Mouse (Mus musculus): ENCODE data around the gene Snrk. TPM values are rescaled to one million over a fixed set of nuclear protein-coding genes. Genes with fewer than 3 reads are reported as not detected.

Gene Snrk
- polyA plus RNA-seq (2016; fragmentation: Nextera tagmentation; extraction: Ambion mirVana): 51.1 and 57.3 TPM in 2 replicates

GRCm38 (mm10) chr9:122117112-122117616 is at the start of gene Snrk:
Gene Snrk (plus strand): TSS chr9:122117266.
- peak; percentile 94 for ATAC-seq (ENCODE audit: insufficient number of reproducible peaks, insufficient read depth, low FRiP score, low TSS enrichment, low read depth)
- Histone ChIP-seq H3K9me3 (no peaks in the 10 kb centered on the region), H3K4me2 (peak within 1 kb of the TSS; percentile 75), H3K4me3 (replicated peaks) (peak within 1 kb of the TSS; percentile 89), H3K36me3 (no peaks in the 10 kb centered on the region), H3K4me1 (replicated peaks) (peaks cover 4% of the 10 kb centered on the region), H3K9ac (replicated peaks) (peak within 1 kb of the TSS; percentile 96), H3K27me3 (no peaks in the 10 kb centered on the region), H3K27ac (peak within 1 kb of the TSS; percentile 91)
- WGBS: under 1% methylated on average over 64 of the region's 67 CpGs

DNA sequence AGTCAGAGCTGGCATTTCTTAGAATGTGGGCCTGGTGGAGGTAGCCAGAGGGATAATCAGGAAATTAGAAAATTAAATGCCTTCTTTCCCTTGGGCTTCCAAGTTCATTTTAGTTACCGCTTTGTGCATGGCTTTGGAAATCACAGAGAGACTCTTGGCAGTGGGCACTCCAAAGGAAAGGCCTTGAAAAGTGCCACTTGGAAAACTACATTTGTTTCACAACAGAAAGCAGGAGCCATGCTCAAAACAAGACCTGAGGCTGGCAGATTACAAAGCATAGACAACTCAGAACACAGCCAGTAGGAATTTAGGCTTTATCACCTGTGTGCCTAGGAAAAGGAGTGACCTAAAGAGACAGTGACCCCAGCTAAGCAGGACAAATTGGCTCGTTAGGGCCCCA is 49.4 kb upstream of the Snrk start:
- no peak overlapping the region for H3K27ac ChIP-seq
- 59% methylated on average over 2 of the region's 2 CpGs for WGBS

GRCm38 (mm10) chr9:122069560-122070174 is 47.4 kb upstream of the Snrk start:
- Histone ChIP-seq H3K9ac (replicated peaks) (no peak overlapping the region), H3K27me3 (no peaks in the 10 kb centered on the region), H3K4me1 (replicated peaks) (no peaks in the 10 kb centered on the region), H3K27ac (no peak overlapping the region), H3K4me2 (no peak overlapping the region), H3K4me3 (replicated peaks) (no peak overlapping the region), H3K9me3 (no peaks in the 10 kb centered on the region), H3K36me3 (no peaks in the 10 kb centered on the region)
- no peak for ATAC-seq (ENCODE audit: insufficient number of reproducible peaks, insufficient read depth, low FRiP score, low TSS enrichment, low read depth)
- 75% methylated on average over 11 of the region's 11 CpGs for WGBS

More for the DNA sequence above, 49.4 kb upstream of the Snrk start:
- Histone ChIP-seq H3K9me3 (no peaks in the 10 kb centered on the region), H3K27me3 (no peaks in the 10 kb centered on the region), H3K4me2 (no peak overlapping the region), H3K36me3 (no peaks in the 10 kb centered on the region), H3K4me3 (replicated peaks) (no peak overlapping the region), H3K4me1 (replicated peaks) (no peaks in the 10 kb centered on the region), H3K9ac (replicated peaks) (no peak overlapping the region)
- ATAC-seq (ENCODE audit: insufficient number of reproducible peaks, insufficient read depth, low FRiP score, low TSS enrichment, low read depth): no peak

DNA sequence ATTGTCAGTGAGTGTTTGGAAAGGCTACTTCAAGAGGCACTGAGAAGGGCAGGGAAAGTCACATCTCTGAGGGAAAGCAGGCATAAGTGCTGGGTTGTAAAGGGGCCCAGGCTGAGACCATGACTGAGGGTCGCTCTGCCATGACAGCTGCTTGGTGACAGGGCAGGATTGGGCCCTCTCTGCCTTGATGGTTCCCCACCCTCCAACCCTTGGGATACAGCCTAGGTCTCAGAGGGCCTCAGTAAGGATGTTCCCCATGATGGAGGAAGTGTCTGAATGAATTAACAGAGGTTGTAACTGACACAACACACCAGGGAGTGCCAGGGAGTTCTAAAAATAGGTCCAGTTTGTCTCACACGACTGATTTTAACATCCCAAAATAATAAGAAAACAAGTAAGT is 43.1 kb upstream of the Snrk start:
- no peaks in the 10 kb centered on the region for H3K9me3 ChIP-seq
- ATAC-seq (ENCODE audit: insufficient number of reproducible peaks, insufficient read depth, low FRiP score, low TSS enrichment, low read depth): no peak
- H3K4me1 ChIP-seq (replicated peaks): no peaks in the 10 kb centered on the region
- 37% methylated on average over 2 of the region's 2 CpGs for WGBS
- no peak overlapping the region for H3K4me2 ChIP-seq
- no peaks in the 10 kb centered on the region for H3K36me3 ChIP-seq
- H3K9ac ChIP-seq (replicated peaks): no peak overlapping the region
- no peak overlapping the region for H3K4me3 ChIP-seq (replicated peaks)
- no peak overlapping the region for H3K27ac ChIP-seq
- no peaks in the 10 kb centered on the region for H3K27me3 ChIP-seq

- Histone ChIP-seq H3K9ac (replicated peaks) (no peak overlapping the region), H3K27ac (no peak overlapping the region), H3K4me1 (replicated peaks) (no peaks in the 10 kb centered on the region), H3K4me3 (replicated peaks) (no peak overlapping the region), H3K4me2 (no peak overlapping the region), H3K9me3 (no peaks in the 10 kb centered on the region), H3K36me3 (no peaks in the 10 kb centered on the region), H3K27me3 (no peaks in the 10 kb centered on the region)
- whole genome bisulfite sequencing: 92% methylated on average over 13 of the region's 13 CpGs
- no peak for ATAC-seq (ENCODE audit: insufficient number of reproducible peaks, insufficient read depth, low FRiP score, low TSS enrichment, low read depth)
Observed at GRCm38 (mm10) chr9:122074575-122074974, 42.5 kb upstream of the Snrk start.

DNA sequence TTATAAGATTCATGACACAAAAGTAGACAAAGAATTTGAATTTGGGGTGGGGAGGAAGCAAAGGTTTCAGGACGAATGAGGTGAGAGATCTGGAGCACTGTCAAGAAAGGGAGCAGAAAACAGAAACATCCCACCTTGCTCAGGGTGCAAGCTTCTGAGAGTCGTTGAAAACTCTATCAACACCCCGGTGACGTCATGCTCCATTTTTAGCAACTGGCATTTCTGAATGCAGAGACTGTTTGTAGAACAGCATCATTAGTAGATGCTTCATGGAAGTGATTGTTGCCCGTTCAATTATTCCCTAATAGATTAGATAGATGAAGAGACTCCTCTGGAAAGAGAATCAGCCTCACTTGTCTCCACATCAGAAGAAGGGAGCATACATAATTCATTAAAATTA is 38.6 kb upstream of the Snrk start:
- Histone ChIP-seq H3K4me3 (replicated peaks) (no peak overlapping the region), H3K4me1 (replicated peaks) (no peaks in the 10 kb centered on the region), H3K4me2 (no peak overlapping the region), H3K36me3 (no peaks in the 10 kb centered on the region), H3K9me3 (no peaks in the 10 kb centered on the region), H3K27ac (no peak overlapping the region), H3K27me3 (no peaks in the 10 kb centered on the region), H3K9ac (replicated peaks) (no peak overlapping the region)
- ATAC-seq (ENCODE audit: insufficient number of reproducible peaks, insufficient read depth, low FRiP score, low TSS enrichment, low read depth): no peak
- 88% methylated on average over 5 of the region's 5 CpGs for WGBS

DNA sequence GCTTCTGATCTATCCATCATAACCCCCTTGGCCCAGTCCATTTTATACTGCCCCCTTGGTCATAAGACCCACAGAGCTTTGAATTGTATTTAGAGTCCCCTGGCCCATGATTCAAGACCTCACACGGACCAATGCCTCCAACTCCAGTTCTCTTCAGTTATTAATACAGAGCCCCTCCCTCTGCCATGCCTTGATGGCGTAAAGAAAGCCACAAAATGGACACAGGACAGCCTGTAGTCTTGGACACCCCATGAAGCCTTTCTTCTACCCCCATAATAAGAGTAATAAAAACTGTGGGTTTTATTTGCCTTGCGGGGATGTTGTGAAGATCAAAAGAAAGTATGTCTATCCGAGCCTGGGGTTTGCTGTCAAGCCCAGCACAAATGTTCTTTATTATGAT is 33.4 kb upstream of the Snrk start:
- no peak for ATAC-seq (ENCODE audit: insufficient number of reproducible peaks, insufficient read depth, low FRiP score, low TSS enrichment, low read depth)
- Histone ChIP-seq H3K9me3 (no peaks in the 10 kb centered on the region), H3K9ac (replicated peaks) (no peak overlapping the region), H3K36me3 (no peaks in the 10 kb centered on the region), H3K27ac (no peak overlapping the region), H3K4me2 (no peak overlapping the region), H3K4me3 (replicated peaks) (no peak overlapping the region), H3K4me1 (replicated peaks) (0 out of 2 replicates have a peak, but pooled peaks cover 5% of the 10 kb centered on the region), H3K27me3 (no peaks in the 10 kb centered on the region)
- WGBS: 51% methylated on average over 4 of the region's 4 CpGs

GRCm38 (mm10) chr9:122084175-122084574 is 32.9 kb upstream of the Snrk start:
- no peak for ATAC-seq (ENCODE audit: insufficient number of reproducible peaks, insufficient read depth, low FRiP score, low TSS enrichment, low read depth)
- Histone ChIP-seq H3K4me3 (replicated peaks) (no peak overlapping the region), H3K36me3 (no peaks in the 10 kb centered on the region), H3K27me3 (no peaks in the 10 kb centered on the region), H3K9me3 (no peaks in the 10 kb centered on the region), H3K4me2 (no peak overlapping the region), H3K9ac (replicated peaks) (no peak overlapping the region), H3K4me1 (replicated peaks) (0 out of 2 replicates have a peak, but pooled peaks cover 5% of the 10 kb centered on the region), H3K27ac (no peak overlapping the region)
- WGBS: 41% methylated on average over 4 of the region's 4 CpGs

DNA sequence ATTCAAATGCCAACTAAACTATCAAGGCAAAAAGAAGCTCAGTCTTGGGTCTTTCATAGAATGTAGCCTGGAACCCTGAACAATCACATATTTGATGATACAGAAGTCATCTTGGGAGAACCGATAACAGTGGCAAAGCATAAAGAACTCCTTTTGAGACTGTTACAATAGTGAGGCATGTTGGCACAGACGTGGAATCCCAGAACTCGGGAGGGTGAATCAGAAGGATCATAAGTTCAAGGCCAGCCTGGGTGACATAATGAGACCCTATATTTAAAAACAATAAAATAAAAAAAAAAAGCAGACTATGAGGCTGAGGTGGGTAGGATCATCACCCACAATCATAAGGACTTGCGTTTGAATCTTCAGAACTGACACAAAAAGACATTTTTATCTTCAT is 32.4 kb upstream of the Snrk start:
- no peaks in the 10 kb centered on the region for H3K9me3 ChIP-seq
- no peak for ATAC-seq (ENCODE audit: insufficient number of reproducible peaks, insufficient read depth, low FRiP score, low TSS enrichment, low read depth)
- no peaks in the 10 kb centered on the region for H3K27me3 ChIP-seq
- H3K4me1 ChIP-seq (replicated peaks): 0 out of 2 replicates have a peak, but pooled peaks cover 5% of the 10 kb centered on the region
- H3K36me3 ChIP-seq: no peaks in the 10 kb centered on the region
- no peak overlapping the region for H3K4me3 ChIP-seq (replicated peaks)
- no peak overlapping the region for H3K27ac ChIP-seq
- H3K4me2 ChIP-seq: no peak overlapping the region
- WGBS: 90% methylated on average over 4 of the region's 4 CpGs
- H3K9ac ChIP-seq (replicated peaks): no peak overlapping the region

GRCm38 (mm10) chr9:122085055-122085454 is 32.0 kb upstream of the Snrk start:
- WGBS: 75% methylated on average over 6 of the region's 6 CpGs
- Histone ChIP-seq H3K4me2 (no peak overlapping the region), H3K27ac (no peak overlapping the region)

GRCm38 (mm10) chr9:122085550-122086205 is 31.4 kb upstream of the Snrk start:
- no peak overlapping the region for H3K27ac ChIP-seq
- 0 out of 2 replicates have a peak, but pooled peaks cover 5% of the 10 kb centered on the region for H3K4me1 ChIP-seq (replicated peaks)
- no peaks in the 10 kb centered on the region for H3K27me3 ChIP-seq
- no peak overlapping the region for H3K9ac ChIP-seq (replicated peaks)
- no peak overlapping the region for H3K4me3 ChIP-seq (replicated peaks)
- H3K9me3 ChIP-seq: no peaks in the 10 kb centered on the region
- H3K36me3 ChIP-seq: no peaks in the 10 kb centered on the region
- ATAC-seq (ENCODE audit: insufficient number of reproducible peaks, insufficient read depth, low FRiP score, low TSS enrichment, low read depth): no peak
- H3K4me2 ChIP-seq: no peak overlapping the region
- WGBS: 78% methylated on average over 3 of the region's 3 CpGs

More at GRCm38 (mm10) chr9:122085055-122085454, 32.0 kb upstream of the Snrk start:
- Histone ChIP-seq H3K9me3 (no peaks in the 10 kb centered on the region), H3K9ac (replicated peaks) (no peak overlapping the region), H3K4me3 (replicated peaks) (no peak overlapping the region), H3K4me1 (replicated peaks) (0 out of 2 replicates have a peak, but pooled peaks cover 5% of the 10 kb centered on the region), H3K27me3 (no peaks in the 10 kb centered on the region), H3K36me3 (no peaks in the 10 kb centered on the region)
- no peak for ATAC-seq (ENCODE audit: insufficient number of reproducible peaks, insufficient read depth, low FRiP score, low TSS enrichment, low read depth)

All from limb, embryonic 12.5 days (tissue).